Mouse (Mus musculus): ENCODE results near the gene Med27. TPM values are rescaled to one million over a fixed set of nuclear protein-coding genes. Genes with fewer than 3 reads are reported as not detected.

The Med27 gene
- polyA plus RNA-seq, 1 experiment = 21.4 TPM

GRCm38 (mm10) chr2:29365000-29365695 is 18.5 kb downstream of the Med27 start:
- no peak overlapping the region for H3K27ac ChIP-seq (ENCODE audit: insufficient read depth, low read length)
- peaks cover 1% of the 10 kb centered on the region for H3K4me1 ChIP-seq (ENCODE audit: control insufficient read depth, insufficient read depth, low read length)
- no peaks in the 10 kb centered on the region for H3K27me3 ChIP-seq (ENCODE audit: control insufficient read depth, insufficient read depth, low read length, poor library complexity, severe bottlenecking)
- TF ChIP-seq EP300 (IDR thresholded peaks at IDR 0.05; ENCODE audit: insufficient read depth, low read depth, low read length) (no peak), CTCF (IDR thresholded peaks at IDR 0.05; ENCODE audit: low read depth, low read length) (no peak), POLR2A (IDR thresholded peaks at IDR 0.05; ENCODE audit: insufficient read depth, low read length) (no peak)
- H3K36me3 ChIP-seq (ENCODE audit: control insufficient read depth, insufficient read depth, low read length, poor library complexity, severe bottlenecking) = no peaks in the 10 kb centered on the region
- no peak overlapping the region for H3K9ac ChIP-seq (ENCODE audit: low read depth, poor library complexity, severe bottlenecking)
- no peaks in the 10 kb centered on the region for H3K9me3 ChIP-seq (replicated peaks; ENCODE audit: control insufficient read depth, insufficient read depth, low read length, poor library complexity, severe bottlenecking)
- no peak overlapping the region for H3K4me3 ChIP-seq (ENCODE audit: low read depth, low read length)

- Histone ChIP-seq H3K36me3 (ENCODE audit: control insufficient read depth, insufficient read depth, low read length, poor library complexity, severe bottlenecking) (no peaks in the 10 kb centered on the region), H3K9ac (ENCODE audit: low read depth, poor library complexity, severe bottlenecking) (no peak overlapping the region), H3K27me3 (ENCODE audit: control insufficient read depth, insufficient read depth, low read length, poor library complexity, severe bottlenecking) (no peaks in the 10 kb centered on the region), H3K4me1 (ENCODE audit: control insufficient read depth, insufficient read depth, low read length) (peaks cover 1% of the 10 kb centered on the region), H3K9me3 (replicated peaks; ENCODE audit: control insufficient read depth, insufficient read depth, low read length, poor library complexity, severe bottlenecking) (no peaks in the 10 kb centered on the region), H3K27ac (ENCODE audit: insufficient read depth, low read length) (no peak overlapping the region), H3K4me3 (ENCODE audit: low read depth, low read length) (no peak overlapping the region)
- TF ChIP-seq POLR2A (IDR thresholded peaks at IDR 0.05; ENCODE audit: insufficient read depth, low read length) (no peak), EP300 (IDR thresholded peaks at IDR 0.05; ENCODE audit: insufficient read depth, low read depth, low read length) (no peak), CTCF (IDR thresholded peaks at IDR 0.05; ENCODE audit: low read depth, low read length) (no peak)
These were observed 22.1 kb downstream of the Med27 start for GRCm38 (mm10) chr2:29368730-29369129.

GRCm38 (mm10) chr2:29372176-29372575 is 25.6 kb downstream of the Med27 start:
- Histone ChIP-seq H3K4me1 (ENCODE audit: control insufficient read depth, insufficient read depth, low read length) (peaks cover 1% of the 10 kb centered on the region), H3K4me3 (ENCODE audit: low read depth, low read length) (no peak overlapping the region), H3K27me3 (ENCODE audit: control insufficient read depth, insufficient read depth, low read length, poor library complexity, severe bottlenecking) (no peaks in the 10 kb centered on the region), H3K27ac (ENCODE audit: insufficient read depth, low read length) (no peak overlapping the region), H3K9me3 (replicated peaks; ENCODE audit: control insufficient read depth, insufficient read depth, low read length, poor library complexity, severe bottlenecking) (no peaks in the 10 kb centered on the region), H3K36me3 (ENCODE audit: control insufficient read depth, insufficient read depth, low read length, poor library complexity, severe bottlenecking) (no peaks in the 10 kb centered on the region), H3K9ac (ENCODE audit: low read depth, poor library complexity, severe bottlenecking) (no peak overlapping the region)
- TF ChIP-seq EP300 (IDR thresholded peaks at IDR 0.05; ENCODE audit: insufficient read depth, low read depth, low read length) = no peak
- TF ChIP-seq POLR2A (IDR thresholded peaks at IDR 0.05; ENCODE audit: insufficient read depth, low read length) = no peak
- no peak for TF ChIP-seq CTCF (IDR thresholded peaks at IDR 0.05; ENCODE audit: low read depth, low read length)

- Histone ChIP-seq H3K9ac (ENCODE audit: low read depth, poor library complexity, severe bottlenecking) (no peak overlapping the region), H3K4me1 (ENCODE audit: control insufficient read depth, insufficient read depth, low read length) (no peaks in the 10 kb centered on the region), H3K4me3 (ENCODE audit: low read depth, low read length) (no peak overlapping the region), H3K36me3 (ENCODE audit: control insufficient read depth, insufficient read depth, low read length, poor library complexity, severe bottlenecking) (no peaks in the 10 kb centered on the region), H3K27ac (ENCODE audit: insufficient read depth, low read length) (no peak overlapping the region), H3K9me3 (replicated peaks; ENCODE audit: control insufficient read depth, insufficient read depth, low read length, poor library complexity, severe bottlenecking) (no peaks in the 10 kb centered on the region), H3K27me3 (ENCODE audit: control insufficient read depth, insufficient read depth, low read length, poor library complexity, severe bottlenecking) (no peaks in the 10 kb centered on the region)
- TF ChIP-seq CTCF (IDR thresholded peaks at IDR 0.05; ENCODE audit: low read depth, low read length) (no peak), POLR2A (IDR thresholded peaks at IDR 0.05; ENCODE audit: insufficient read depth, low read length) (no peak), EP300 (IDR thresholded peaks at IDR 0.05; ENCODE audit: insufficient read depth, low read depth, low read length) (no peak)
These were observed 35.1 kb downstream of the Med27 start for GRCm38 (mm10) chr2:29381683-29382082.

GRCm38 (mm10) chr2:29382583-29382982 is 36.0 kb downstream of the Med27 start:
- TF ChIP-seq POLR2A (IDR thresholded peaks at IDR 0.05; ENCODE audit: insufficient read depth, low read length) (no peak), EP300 (IDR thresholded peaks at IDR 0.05; ENCODE audit: insufficient read depth, low read depth, low read length) (no peak), CTCF (IDR thresholded peaks at IDR 0.05; ENCODE audit: low read depth, low read length) (no peak)
- no peaks in the 10 kb centered on the region for H3K4me1 ChIP-seq (ENCODE audit: control insufficient read depth, insufficient read depth, low read length)
- H3K9me3 ChIP-seq (replicated peaks; ENCODE audit: control insufficient read depth, insufficient read depth, low read length, poor library complexity, severe bottlenecking) = no peaks in the 10 kb centered on the region

GRCm38 (mm10) chr2:29383133-29383532 is 36.5 kb downstream of the Med27 start:
- H3K9me3 ChIP-seq (replicated peaks; ENCODE audit: control insufficient read depth, insufficient read depth, low read length, poor library complexity, severe bottlenecking) = no peaks in the 10 kb centered on the region
- H3K9ac ChIP-seq (ENCODE audit: low read depth, poor library complexity, severe bottlenecking) = no peak overlapping the region
- H3K4me3 ChIP-seq (ENCODE audit: low read depth, low read length) = no peak overlapping the region
- H3K27ac ChIP-seq (ENCODE audit: insufficient read depth, low read length) = no peak overlapping the region
- H3K27me3 ChIP-seq (ENCODE audit: control insufficient read depth, insufficient read depth, low read length, poor library complexity, severe bottlenecking) = no peaks in the 10 kb centered on the region
- H3K36me3 ChIP-seq (ENCODE audit: control insufficient read depth, insufficient read depth, low read length, poor library complexity, severe bottlenecking) = no peaks in the 10 kb centered on the region
- no peaks in the 10 kb centered on the region for H3K4me1 ChIP-seq (ENCODE audit: control insufficient read depth, insufficient read depth, low read length)
- TF ChIP-seq POLR2A (IDR thresholded peaks at IDR 0.05; ENCODE audit: insufficient read depth, low read length) (no peak), CTCF (IDR thresholded peaks at IDR 0.05; ENCODE audit: low read depth, low read length) (no peak)

More at GRCm38 (mm10) chr2:29382583-29382982, 36.0 kb downstream of the Med27 start:
- Histone ChIP-seq H3K27ac (ENCODE audit: insufficient read depth, low read length) (no peak overlapping the region), H3K4me3 (ENCODE audit: low read depth, low read length) (no peak overlapping the region), H3K9ac (ENCODE audit: low read depth, poor library complexity, severe bottlenecking) (no peak overlapping the region), H3K36me3 (ENCODE audit: control insufficient read depth, insufficient read depth, low read length, poor library complexity, severe bottlenecking) (no peaks in the 10 kb centered on the region), H3K27me3 (ENCODE audit: control insufficient read depth, insufficient read depth, low read length, poor library complexity, severe bottlenecking) (no peaks in the 10 kb centered on the region)
